Mouse (Mus musculus): ENCODE results near the gene Agrp. TPM values are rescaled to one million over a fixed set of nuclear protein-coding genes. Genes with fewer than 3 reads are reported as not detected.
"Not testable (repeated sequence)": the region's sequence is repeated elsewhere in the genome, so short reads cannot be mapped to it uniquely, and the experiment has no call there.

Agrp gene
- total RNA-seq, 1 experiment from 2014 or later: not detected

DNA sequence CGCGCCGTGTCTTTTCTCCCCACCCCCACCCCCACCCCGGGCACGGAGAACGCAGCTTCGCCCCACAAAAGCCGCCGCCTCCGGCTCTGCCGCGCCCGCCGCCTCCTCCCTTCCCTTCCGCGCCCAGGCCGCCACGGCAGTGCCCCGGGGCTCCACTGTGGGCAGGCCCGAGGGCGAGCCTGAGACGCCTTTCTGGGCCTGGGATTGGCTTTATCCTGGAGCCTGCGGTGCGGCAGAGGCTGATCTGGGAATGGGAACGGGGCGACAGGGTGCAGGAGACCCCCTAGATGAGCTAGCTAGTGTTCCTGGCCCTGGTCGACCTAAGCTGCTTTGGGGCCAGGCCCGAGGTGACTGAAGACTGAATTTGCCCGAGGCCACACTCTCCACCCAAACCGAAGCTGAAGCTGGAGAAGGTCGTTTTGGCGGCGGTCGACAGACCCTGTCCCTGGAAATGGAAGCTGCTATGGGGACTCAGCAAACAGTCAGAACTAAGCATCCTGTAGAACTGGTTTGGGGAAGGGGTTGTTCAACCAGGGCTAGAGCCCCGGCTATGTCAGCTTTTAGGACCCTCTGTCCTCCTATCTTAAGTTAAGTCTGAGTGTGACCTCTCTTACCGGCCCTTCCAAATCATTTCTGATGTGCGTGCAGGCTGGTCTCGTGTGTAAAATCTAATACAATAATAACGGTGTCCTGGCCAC is 31.6 kb downstream of the Agrp start:
- ATAC-seq (replicated peaks; ENCODE audit: low read depth, poor library complexity, severe bottlenecking): no peak

DNA sequence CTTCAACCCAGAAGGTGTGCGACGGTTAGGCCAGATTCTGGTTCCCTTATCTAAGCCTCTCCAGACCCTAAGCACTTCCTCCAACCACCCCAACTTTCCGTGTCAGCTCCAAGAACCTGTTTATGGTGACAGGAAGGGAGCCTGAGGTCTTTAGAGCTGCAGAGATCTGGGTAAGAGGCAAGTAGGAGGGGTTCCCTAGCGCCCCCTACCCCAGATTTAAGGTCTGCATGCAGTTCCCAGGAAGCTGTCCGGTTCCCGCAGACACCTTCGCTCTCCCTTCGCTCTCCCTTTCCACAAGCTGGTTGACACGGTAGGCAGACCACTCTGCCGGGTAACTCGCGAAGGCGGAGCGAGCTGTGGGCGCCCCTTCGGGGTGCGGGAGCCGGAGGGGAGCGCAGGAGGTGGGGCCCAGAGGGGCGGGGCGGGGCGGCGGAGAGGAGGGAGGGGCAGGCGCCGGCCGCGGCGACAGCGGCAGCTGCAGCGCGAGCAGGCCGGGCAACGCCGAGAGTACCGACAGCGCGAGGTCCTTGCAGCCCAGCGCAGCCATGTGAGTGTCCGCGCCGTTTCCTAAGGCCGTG is 32.3 kb downstream of the Agrp start, which contains the start of gene Ripor1:
Gene Ripor1 (plus strand): TSS at position 452 of the 578 bp plus-strand sequence.
- ATAC-seq (replicated peaks; ENCODE audit: low read depth, poor library complexity, severe bottlenecking): peak; percentile 55

DNA sequence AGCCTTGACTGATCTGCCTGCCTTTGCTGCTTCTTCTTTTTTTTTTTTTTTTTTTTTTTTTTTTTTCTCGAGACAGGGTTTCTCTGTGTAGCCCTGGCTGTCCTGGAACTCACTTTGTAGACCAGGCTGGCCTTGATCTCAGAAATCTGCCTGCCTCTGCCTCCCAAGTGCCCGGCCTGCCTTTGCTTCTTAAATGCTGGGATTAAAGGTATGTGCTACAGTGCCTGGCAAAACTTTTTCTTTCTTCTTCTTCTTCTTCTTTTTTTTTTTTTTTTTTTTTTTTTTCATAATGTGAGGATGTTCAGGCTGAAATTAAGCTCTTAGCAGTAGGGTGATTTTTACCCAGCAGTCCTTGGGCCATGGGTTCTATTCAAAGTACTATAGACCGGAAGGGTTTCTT is 34.7 kb downstream of the Agrp start:
- not testable (repeated sequence) for ATAC-seq (replicated peaks; ENCODE audit: low read depth, poor library complexity, severe bottlenecking)

DNA sequence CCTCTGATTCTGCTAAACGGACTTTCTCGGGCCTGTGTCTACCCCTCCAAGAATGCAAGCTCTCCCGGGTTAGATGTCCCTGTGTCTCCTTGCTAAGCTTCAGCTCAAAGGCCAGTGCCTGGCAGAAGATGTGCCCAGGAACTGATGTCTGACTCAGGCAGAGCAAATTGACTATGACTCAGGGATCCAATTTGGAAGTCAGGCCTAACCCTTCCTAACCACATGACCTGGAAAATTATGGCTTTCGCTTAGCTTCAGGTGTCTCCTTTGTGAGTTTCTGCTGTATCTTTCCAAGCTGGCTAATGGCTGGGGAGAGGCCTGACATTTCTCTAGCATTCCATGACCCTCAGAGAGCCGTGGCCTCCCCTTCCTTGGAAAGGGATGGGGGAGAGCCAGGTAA is 35.9 kb downstream of the Agrp start:
- no peak for ATAC-seq (replicated peaks; ENCODE audit: low read depth, poor library complexity, severe bottlenecking)

DNA sequence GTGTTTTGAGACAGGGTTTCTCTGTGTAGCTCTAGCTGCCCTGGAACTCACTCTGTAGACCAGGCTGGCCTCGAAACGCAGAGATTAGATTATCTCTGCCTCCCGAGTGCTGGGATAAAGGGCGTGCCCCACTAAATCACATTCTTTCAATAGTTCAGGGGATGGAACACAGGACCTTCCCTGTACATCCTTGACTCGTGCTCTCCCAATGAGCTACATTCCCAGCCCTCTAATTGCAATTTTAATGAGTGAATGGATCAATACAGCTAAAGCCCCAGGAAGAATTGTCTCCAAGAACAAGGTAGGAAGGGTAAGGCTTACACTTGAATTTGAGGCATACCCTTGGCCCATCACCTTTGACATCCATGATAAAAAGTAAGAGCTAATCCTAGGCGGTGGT is 38.4 kb downstream of the Agrp start:
- no peak for ATAC-seq (replicated peaks; ENCODE audit: low read depth, poor library complexity, severe bottlenecking)

DNA sequence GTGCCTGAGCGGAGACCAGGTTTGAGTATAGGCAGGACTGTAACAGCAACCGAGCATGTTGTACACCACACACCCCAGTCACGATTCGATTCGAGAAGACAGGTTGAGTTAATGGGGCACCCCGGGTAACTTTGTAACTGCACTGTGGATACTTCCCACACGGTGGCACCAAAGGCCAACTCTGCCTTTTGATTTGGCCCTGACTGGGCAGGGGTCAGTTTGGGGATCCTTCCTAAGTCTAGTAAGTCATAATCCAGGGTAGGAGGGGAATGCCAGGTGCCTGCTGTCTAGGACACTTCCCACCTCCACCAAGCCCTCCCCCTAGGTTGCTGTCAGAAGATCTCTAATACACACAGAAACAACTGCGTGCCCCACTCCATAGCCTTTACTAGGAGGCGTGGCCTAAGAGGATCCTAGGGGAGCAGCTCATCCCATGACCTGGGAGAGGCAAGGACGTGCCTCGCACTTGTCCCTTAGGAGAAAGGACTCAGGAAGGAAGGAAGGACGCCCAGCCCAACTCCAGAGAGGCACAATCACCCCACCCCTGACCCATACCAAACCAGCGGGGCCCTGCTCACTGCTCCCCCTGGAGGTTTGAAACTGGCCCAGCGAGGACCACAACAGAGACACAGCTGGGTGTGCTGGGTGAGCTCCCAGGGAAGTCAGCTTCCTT is 40.7 kb downstream of the Agrp start:
- peak; percentile 95 for ATAC-seq (replicated peaks; ENCODE audit: low read depth, poor library complexity, severe bottlenecking)

DNA sequence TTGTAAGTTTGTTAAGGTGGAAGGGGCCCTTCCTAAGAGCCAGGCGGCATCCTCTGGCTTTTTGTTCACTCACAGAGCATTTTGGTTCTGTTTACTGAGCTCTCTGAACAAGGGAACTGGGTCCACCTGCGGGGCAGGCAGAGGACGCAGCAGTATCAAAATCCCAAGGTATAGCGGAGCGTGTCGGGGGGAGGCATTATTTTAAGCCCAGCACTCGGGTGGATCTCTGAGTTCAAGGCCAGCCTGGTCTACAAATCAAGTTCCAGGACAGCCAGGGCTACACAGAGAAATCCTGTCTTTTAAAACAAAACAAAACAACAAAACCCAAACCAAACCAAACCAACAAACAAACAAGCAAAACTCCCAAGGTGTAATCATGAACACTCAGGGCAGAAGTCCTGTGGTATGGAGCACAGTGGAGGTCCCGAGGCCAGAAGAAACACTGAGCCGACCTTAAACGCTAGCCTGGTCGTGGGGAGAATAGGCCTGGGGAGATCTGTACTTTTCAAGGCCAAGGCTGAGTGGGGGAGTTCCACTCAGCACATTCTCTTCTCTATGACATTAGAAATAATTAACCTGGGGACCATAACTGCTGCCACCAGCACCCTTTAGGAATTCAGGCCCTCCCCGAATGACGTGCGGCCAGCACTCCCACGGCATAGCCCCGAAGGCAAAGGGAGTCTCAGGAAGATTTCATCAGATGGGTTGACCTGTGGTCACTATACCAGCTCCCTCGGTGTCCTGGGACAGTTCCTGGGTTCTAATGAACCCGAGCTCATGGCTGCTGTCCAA is 42.5 kb downstream of the Agrp start:
- ATAC-seq (replicated peaks; ENCODE audit: low read depth, poor library complexity, severe bottlenecking): no peak

DNA sequence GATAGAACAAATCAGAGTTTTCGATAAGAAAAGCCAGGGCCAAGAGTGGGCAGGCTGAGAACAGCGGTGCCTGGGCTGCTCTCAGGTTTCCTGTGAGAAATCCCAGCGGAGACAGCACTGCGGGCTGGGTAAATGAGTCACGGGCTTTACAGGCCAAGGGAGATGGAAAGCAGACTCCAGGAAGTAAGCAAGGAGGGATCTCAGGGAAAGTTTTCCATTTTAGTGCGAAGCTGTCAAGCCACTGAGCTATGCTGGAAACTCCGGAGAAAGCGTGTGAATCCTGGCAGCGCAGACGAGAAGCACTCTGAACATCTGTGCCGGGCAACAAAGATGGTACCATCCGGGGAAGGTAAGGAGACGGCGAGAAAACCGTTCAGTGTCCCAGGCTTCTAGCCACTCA is 43.3 kb downstream of the Agrp start:
- ATAC-seq (replicated peaks; ENCODE audit: low read depth, poor library complexity, severe bottlenecking): no peak

DNA sequence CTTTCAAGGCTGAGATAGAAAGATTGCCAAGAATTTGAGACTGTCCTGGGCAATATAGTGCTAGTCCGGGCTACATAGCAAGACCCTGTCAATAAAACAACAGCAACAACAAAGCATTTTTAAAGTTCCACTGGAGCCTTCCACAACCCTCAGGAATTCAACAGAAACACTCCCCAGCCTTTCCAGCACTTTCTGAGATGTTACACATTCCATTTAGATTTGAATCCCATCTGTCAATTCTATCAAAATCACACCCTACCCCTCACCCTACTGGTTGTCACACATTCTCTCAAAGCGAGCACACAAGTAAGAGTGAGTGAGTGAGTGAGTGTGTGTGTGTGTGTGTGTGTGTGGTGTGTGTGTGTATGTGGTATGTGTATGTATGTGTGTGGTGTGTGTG is 44.8 kb downstream of the Agrp start:
- no peak for ATAC-seq (replicated peaks; ENCODE audit: low read depth, poor library complexity, severe bottlenecking)

DNA sequence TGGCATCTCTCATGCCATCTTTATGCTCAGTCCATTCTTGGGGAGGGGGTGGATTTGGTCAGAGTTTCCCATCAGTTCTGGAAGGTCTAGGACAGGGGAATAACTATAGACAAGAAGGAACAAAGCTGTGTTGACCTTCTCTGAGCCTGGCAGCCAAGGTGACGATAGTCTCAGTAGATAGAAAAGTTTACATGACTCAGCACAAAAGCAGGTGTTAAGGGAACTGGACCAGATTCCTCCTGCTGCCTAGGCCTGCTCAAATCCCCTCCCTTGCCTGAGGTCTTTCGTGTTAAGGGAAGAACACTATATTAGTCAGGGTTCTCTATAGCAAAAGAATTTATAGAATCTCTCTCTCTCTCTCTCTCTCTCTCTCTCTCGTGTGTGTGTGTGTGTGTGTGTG is 57.5 kb downstream of the Agrp start:
- ATAC-seq (replicated peaks; ENCODE audit: low read depth, poor library complexity, severe bottlenecking): 0 out of 2 replicates have a peak, but pooled peaks have one; percentile 29

DNA sequence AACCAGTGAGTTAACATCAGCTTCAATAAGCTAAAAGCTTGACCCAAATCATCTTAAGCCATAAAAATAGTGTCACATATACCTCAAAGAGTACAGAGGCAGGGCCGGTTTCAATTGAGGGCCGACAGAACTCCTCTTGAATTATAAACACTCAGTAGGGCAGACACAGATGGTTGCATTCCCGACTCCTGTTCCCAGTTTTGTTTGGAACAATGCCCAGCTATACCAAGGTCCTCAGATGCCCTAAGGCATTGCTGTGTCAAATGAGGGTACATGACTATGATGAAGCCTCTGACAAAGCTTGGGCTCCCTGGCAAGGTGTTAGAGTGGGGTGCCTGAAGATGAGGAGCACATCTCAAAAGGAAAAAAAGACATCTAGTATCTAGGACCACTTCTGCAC is 61.7 kb downstream of the Agrp start:
- ATAC-seq (replicated peaks; ENCODE audit: low read depth, poor library complexity, severe bottlenecking): no peak

DNA sequence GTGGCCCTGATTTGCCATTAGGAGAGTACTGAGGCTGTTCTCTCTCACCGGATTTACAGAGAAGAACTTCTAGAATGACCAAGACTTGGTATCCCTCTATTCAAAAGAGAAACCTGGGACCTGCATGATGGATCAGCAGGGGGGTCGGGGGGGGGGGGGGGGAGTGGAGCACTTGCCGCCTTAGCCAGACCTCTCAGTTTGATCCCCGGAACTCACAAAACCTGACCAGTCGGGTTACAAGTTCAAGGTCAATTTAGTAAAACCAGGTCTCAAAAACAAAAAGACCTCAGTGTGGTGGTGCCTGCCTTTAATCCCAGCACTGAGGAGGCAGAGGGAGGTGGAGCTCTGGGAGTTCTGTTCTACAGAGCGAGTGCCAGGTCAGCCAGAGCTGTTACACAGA is 62.5 kb downstream of the Agrp start:
- ATAC-seq (replicated peaks; ENCODE audit: low read depth, poor library complexity, severe bottlenecking): no peak

DNA sequence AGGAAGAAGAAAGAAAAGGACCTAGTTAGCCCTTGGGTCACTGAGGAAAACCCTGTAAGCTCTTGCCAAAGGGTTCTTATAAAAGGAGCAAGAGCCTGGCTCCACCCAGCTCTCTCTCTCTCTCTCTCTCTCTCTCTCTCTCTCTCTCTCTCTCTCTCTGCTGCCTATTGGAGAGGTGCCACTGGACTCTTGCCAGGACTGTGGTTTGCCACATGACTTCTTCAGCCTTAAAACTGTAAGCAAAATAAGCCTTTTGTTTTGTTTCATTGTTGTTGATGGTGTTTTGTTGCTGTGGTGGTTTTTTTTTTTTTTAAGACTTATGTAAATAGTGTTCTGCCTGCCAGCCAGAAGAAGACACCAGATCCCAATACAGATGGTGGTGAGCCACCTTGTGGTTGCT is 63.8 kb downstream of the Agrp start:
- peak; percentile 31 for ATAC-seq (replicated peaks; ENCODE audit: low read depth, poor library complexity, severe bottlenecking)

DNA sequence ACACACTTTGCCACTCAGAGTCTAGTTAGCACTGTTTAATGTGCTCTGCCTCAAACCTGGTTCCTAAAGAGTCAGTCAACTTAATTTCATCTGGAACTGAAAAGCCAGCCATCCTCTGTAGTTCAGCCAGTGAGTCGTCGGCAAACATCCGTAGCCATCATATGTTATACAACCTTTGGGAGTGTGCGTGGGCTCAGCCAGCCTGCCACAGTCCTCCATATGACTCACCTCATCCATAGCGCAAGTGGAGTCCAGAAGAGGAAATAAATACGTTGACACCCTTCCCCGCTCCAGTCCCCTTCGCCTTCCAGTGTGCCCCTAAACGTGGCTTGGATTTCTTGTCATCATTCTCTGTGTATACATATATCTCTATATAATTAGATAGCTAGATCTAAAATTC is 65.4 kb downstream of the Agrp start:
- ATAC-seq (replicated peaks; ENCODE audit: low read depth, poor library complexity, severe bottlenecking): no peak

DNA sequence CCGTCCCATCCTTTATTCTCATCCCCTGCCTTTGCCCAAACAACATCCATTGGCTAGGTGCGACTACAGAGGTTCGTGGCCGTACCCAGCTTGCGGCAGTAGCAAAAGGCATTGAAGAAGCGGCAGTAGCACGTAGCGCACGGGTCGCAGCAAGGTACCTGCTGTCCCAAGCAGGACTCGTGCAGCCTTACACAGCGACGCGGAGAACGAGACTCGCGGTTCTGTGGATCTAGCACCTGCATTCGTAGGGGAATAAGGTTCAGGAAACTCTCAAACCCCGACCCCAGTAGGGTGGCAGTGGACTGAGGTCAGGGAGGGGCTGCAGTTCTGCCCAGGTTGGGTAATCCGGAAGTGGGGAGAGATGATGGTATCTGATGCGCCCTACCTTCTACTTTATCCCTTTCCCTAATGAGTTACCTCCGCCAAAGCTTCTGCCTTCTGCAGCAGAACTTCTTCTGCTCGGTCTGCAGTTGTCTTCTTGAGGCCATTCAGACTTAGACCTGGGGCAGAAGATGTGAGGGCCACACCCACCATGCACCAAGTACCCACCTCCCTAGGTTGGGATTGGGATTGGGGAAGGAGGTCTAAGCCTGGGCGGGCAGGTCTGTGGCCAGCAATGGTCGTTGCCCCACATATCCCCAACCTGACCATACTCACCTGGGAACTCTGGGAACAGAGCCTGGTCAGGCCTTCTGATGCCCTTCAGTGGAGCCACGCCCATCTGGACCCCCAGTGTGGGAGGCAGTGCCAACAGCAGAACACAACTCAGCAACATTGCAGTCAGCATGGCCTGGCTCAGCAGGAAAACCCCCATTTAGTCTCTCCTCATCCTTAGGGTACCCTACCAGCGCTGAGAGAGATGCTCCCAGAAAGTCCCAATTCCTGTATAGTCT is 70.2 kb downstream of the Agrp start:
- ATAC-seq (replicated peaks; ENCODE audit: low read depth, poor library complexity, severe bottlenecking): peak; percentile 11

DNA sequence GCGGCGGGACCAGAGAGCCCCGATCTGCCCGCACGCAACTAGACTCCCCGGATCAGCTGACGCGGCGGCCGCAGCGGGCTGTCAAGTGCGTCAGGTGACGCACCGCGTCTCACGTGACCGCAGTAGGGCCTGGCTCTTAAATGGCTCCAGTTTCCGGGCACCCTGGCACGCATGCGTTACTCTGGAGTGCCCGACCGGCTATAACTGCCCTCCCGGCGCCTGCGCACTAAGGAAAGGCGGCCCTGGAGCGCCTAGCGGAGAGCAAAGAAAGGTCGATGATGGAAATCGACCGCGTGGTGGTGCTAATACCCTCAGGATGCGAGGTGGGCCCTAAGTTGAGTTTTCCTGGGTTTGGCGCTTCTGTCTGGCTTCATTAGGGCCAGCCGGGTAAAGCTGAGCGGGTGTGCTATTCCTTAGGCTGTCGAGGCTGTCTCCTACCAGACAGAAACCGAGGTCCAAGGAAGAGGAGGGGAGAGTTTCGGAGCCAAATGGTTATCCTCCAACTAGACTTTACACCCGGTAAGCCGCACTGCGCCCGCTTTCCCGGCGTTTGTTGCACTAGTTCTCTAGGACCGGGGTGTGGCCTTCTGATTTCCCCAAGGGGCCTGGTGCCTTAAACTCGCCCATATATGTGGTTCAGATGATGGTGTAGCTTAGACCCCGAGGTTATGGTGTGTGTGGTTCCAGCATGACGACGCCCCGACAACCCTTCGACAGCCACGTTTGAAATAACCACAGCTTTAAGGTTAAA is 71.1 kb downstream of the Agrp start, which contains the start of gene Atp6v0d1:
Gene Atp6v0d1 (minus strand): TSS at position 96 of the 751 bp plus-strand sequence.
- peak; percentile 82 for ATAC-seq (replicated peaks; ENCODE audit: low read depth, poor library complexity, severe bottlenecking)

DNA sequence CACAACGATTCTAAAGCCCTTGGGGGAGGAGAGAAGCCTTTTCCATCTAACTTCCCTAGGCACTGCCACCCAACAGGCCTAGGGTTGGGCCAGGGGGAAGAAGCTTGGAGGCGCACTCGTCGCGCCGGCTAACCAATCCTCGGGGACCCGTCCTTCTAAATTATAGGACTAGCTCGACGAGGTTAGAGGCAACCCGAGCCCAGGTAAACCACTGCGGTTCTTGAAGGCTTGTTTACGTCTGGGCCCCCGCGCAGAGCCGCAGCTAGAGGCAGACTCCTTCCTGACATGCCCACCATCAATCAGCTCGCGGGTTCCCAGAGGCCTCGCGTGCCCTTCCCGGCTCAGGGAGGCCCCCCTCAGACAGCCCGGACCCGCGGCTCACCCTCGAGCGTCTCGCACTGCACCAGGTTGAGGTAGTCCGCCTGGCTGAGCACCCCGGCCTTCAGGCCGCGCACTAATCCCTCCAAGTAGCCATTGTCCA is 71.8 kb downstream of the Agrp start:
- ATAC-seq (replicated peaks; ENCODE audit: low read depth, poor library complexity, severe bottlenecking): no peak; the same call in 1 of the 2 replicates

DNA sequence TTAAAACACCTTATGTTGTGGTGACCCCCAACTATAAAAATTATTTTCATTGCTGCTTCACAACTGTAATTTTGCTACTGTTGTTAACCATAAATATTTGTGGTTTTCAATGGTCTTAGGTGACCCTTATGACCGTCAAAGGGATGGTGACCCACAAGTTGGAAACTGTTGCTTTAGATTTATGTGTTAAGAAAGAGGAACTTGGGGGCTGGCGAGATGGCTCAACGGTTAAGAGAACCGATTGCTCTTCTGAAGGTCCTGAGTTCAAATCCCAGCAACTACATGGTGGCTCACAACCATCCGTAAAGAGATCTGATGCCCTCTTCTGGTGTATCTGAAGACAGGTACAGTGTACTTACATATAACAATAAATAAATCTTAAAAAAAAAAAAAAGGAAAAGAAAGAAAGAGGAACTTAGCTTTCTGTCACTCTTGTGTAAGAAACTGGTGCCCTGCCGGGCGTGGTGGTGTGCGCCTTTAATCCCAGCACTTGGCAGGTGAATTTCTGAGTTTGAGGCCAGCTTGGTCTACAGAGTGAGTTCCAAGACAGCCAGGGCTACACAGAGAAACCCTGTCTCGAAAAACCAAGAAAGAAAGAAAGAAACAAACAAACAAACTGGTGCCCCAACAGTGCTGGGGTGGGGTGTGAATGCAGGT is 72.5 kb downstream of the Agrp start:
- ATAC-seq (replicated peaks; ENCODE audit: low read depth, poor library complexity, severe bottlenecking): not testable (repeated sequence)
